7 mouse cellular contexts compared by ENCODE assay signal in the genomic region with DNA sequence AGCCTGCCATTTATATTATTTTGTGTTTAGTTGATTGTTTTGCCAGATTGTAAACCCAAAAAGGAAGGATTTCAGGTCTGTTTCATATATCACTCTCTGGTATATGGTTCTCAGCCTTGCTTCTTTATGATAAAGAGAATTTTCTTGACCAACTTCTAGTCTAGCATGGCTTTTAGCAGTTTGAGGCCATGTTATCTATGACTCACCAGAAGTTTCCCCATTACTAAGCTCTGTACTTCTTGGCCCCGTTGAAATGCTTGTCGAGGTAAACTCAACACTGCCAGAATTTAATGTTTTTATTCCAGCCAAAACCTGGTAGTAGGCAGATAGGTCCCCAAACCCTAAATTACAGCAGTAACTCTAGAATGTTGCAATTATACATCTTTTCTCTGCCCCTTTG. TPM values are rescaled to one million over a fixed set of nuclear protein-coding genes. Genes with fewer than 3 reads are reported as not detected.
DNase-seq lines count a peak whose midpoint lies in the region; ATAC-seq and TF ChIP-seq lines count a peak whose summit lies in the region.

No protein-coding gene starts in this region.

- H3K27me3 ChIP-seq in lung, postnatal 0 days (replicated peaks; ENCODE audit: insufficient read depth, low read length), result no peaks in the 10 kb centered on the region
- no peaks in the 10 kb centered on the region for H3K27me3 ChIP-seq in forebrain, embryonic 11.5 days (ENCODE audit: control insufficient read depth, insufficient read depth, low read length)
- H3K27me3 ChIP-seq in limb, embryonic 12.5 days, result no peaks in the 10 kb centered on the region; the same call in 1 of the 2 replicates
- 0 out of 2 replicates have a peak, but pooled peaks cover 4% of the 10 kb centered on the region for H3K27me3 ChIP-seq in neural tube, embryonic 15.5 days (replicated peaks)

- peaks cover 11% of the 10 kb centered on the region; the same call in 1 of the 2 replicates for H3K4me1 ChIP-seq in lung, postnatal 0 days (ENCODE audit: insufficient read depth, low read depth, low read length)
- H3K4me1 ChIP-seq in forebrain, embryonic 11.5 days (replicated peaks; ENCODE audit: control insufficient read depth, insufficient read depth, low read length), result peaks cover 3% of the 10 kb centered on the region; the same call in 1 of the 2 replicates
- H3K4me1 ChIP-seq in limb, embryonic 12.5 days (replicated peaks), result peaks cover 25% of the 10 kb centered on the region
- H3K4me1 ChIP-seq in neural tube, embryonic 15.5 days, result peaks cover 52% of the 10 kb centered on the region

- no peak overlapping the region; the same call in 1 of the 2 replicates for H3K4me3 ChIP-seq in lung, postnatal 0 days (ENCODE audit: low read depth, low read length)
- no peak overlapping the region for H3K4me3 ChIP-seq in forebrain, embryonic 11.5 days (ENCODE audit: low read depth, low read length)
- peak overlapping the region; percentile 97 for H3K4me3 ChIP-seq in limb, embryonic 12.5 days (replicated peaks)
- H3K4me3 ChIP-seq in neural tube, embryonic 15.5 days (replicated peaks), result peak overlapping the region; percentile 69

- H3K27ac ChIP-seq in lung, postnatal 0 days (ENCODE audit: low read length), result no peak overlapping the region
- H3K27ac ChIP-seq in forebrain, embryonic 11.5 days (ENCODE audit: low read depth, low read length), result no peak overlapping the region
- no peak overlapping the region for H3K27ac ChIP-seq in limb, embryonic 12.5 days
- H3K27ac ChIP-seq in neural tube, embryonic 15.5 days (replicated peaks), result peak overlapping the region; percentile 75

- DNase-seq in lung, postnatal 0 days (ENCODE audit: low spot score), result peak; percentile 18
- no peak for DNase-seq in lung, postnatal 25 days (ENCODE audit: low spot score)
- no peak for DNase-seq in forebrain, embryonic 11.5 days (ENCODE audit: low spot score)
- no peak for DNase-seq in layer of hippocampus, adult 9-11 months
- no peak for DNase-seq in layer of hippocampus, postnatal 14 days (ENCODE audit: low spot score in 2 of 2)

- no peak overlapping the region for H3K9ac ChIP-seq in lung, postnatal 0 days (replicated peaks; ENCODE audit: low read depth)
- no peak overlapping the region for H3K9ac ChIP-seq in forebrain, embryonic 11.5 days (ENCODE audit: low read length)
- H3K9ac ChIP-seq in limb, embryonic 12.5 days (replicated peaks), result no peak overlapping the region
- no peak overlapping the region for H3K9ac ChIP-seq in neural tube, embryonic 15.5 days (replicated peaks)

- H3K9me3 ChIP-seq in lung, postnatal 0 days (ENCODE audit: low read length), result no peaks in the 10 kb centered on the region
- no peaks in the 10 kb centered on the region for H3K9me3 ChIP-seq in forebrain, embryonic 11.5 days (ENCODE audit: control insufficient read depth, low read length)
- no peaks in the 10 kb centered on the region for H3K9me3 ChIP-seq in limb, embryonic 12.5 days
- no peaks in the 10 kb centered on the region for H3K9me3 ChIP-seq in neural tube, embryonic 15.5 days (replicated peaks)

- no peak for TF ChIP-seq CTCF in lung, postnatal 0 days (IDR thresholded peaks at IDR 0.05)

- H3K4me2 ChIP-seq in lung, postnatal 0 days (replicated peaks; ENCODE audit: low read depth, low read length), result peak overlapping the region; percentile 84; the same call in 1 of the 2 replicates
- H3K4me2 ChIP-seq in forebrain, embryonic 11.5 days (ENCODE audit: low read depth, low read length, severe bottlenecking), result peak overlapping the region; percentile 66; the same call in 1 of the 2 replicates
- H3K4me2 ChIP-seq in limb, embryonic 12.5 days, result peak overlapping the region; percentile 90
- H3K4me2 ChIP-seq in neural tube, embryonic 15.5 days, result peak overlapping the region; percentile 86

- TF ChIP-seq EP300 in lung, postnatal 0 days (IDR thresholded peaks at IDR 0.05), result no peak

- 63% methylated on average over 2 of the region's 2 CpGs for WGBS in lung, postnatal 0 days
- WGBS in forebrain, embryonic 11.5 days, result 69% methylated on average over 2 of the region's 2 CpGs
- WGBS in limb, embryonic 12.5 days, result 57% methylated on average over 2 of the region's 2 CpGs
- WGBS in neural tube, embryonic 15.5 days, result 62% methylated on average over 2 of the region's 2 CpGs

- H3K36me3 ChIP-seq in lung, postnatal 0 days (ENCODE audit: insufficient read depth, low read length), result no peaks in the 10 kb centered on the region
- H3K36me3 ChIP-seq in forebrain, embryonic 11.5 days (ENCODE audit: control insufficient read depth, insufficient read depth, low read length), result no peaks in the 10 kb centered on the region
- peaks cover 9% of the 10 kb centered on the region; the same call in 1 of the 2 replicates for H3K36me3 ChIP-seq in limb, embryonic 12.5 days
- no peaks in the 10 kb centered on the region for H3K36me3 ChIP-seq in neural tube, embryonic 15.5 days

- ATAC-seq in lung, postnatal 0 days, result no peak
- ATAC-seq in forebrain, embryonic 11.5 days (replicated peaks; ENCODE audit: low FRiP score), result no peak
- ATAC-seq in limb, embryonic 12.5 days (ENCODE audit: insufficient number of reproducible peaks, insufficient read depth, low FRiP score, low TSS enrichment, low read depth), result no peak
- ATAC-seq in neural tube, embryonic 15.5 days (ENCODE audit: low FRiP score), result no peak

RNA-seq across cellular contexts. Expression of a gene that starts 0.8 kb away (rescaled TPM):
- polyA plus RNA-seq in lung, postnatal 0 days (2015; fragmentation: Nextera tagmentation; extraction: Ambion mirVana), result 22.7 and 24.1 TPM in 2 replicates
- polyA plus RNA-seq in forebrain, embryonic 11.5 days (2014; fragmentation: Nextera tagmentation; extraction: Ambion mirVana), result 44.5 and 45.3 TPM in 2 replicates
- polyA plus RNA-seq in limb, embryonic 12.5 days (2016; fragmentation: Nextera tagmentation; extraction: Ambion mirVana), result 35.5 and 37.9 TPM in 2 replicates
- 35.7 and 36.6 TPM in 2 replicates for polyA plus RNA-seq in neural tube, embryonic 15.5 days (2015; fragmentation: Nextera tagmentation; extraction: Ambion mirVana)
- total RNA-seq in layer of hippocampus, postnatal 14 days (2021), result 10 to 100 TPM; 47.2 to 49.3 TPM

RNA-seq across cellular contexts. Expression of a gene that starts 3.6 kb away (rescaled TPM):
- polyA plus RNA-seq in lung, postnatal 0 days (2015; fragmentation: Nextera tagmentation; extraction: Ambion mirVana), result 38.8 and 40.2 TPM in 2 replicates
- 86.1 and 90.8 TPM in 2 replicates for polyA plus RNA-seq in forebrain, embryonic 11.5 days (2014; fragmentation: Nextera tagmentation; extraction: Ambion mirVana)
- polyA plus RNA-seq in limb, embryonic 12.5 days (2016; fragmentation: Nextera tagmentation; extraction: Ambion mirVana), result 80.7 and 82.7 TPM in 2 replicates
- 39.5 and 42.8 TPM in 2 replicates for polyA plus RNA-seq in neural tube, embryonic 15.5 days (2015; fragmentation: Nextera tagmentation; extraction: Ambion mirVana)
- total RNA-seq in layer of hippocampus, postnatal 14 days (2021), result 10 to 100 TPM; 24.0 to 29.1 TPM

Comparison
In these comparisons a context has a peak if more than half of its experiments do, and no peak if none do; other contexts are left out.
1. H3K4me3 ChIP-seq: peak in limb, embryonic 12.5 days (single experiment) and neural tube, embryonic 15.5 days (single experiment); none in lung, postnatal 0 days (single experiment) and forebrain, embryonic 11.5 days (single experiment).
2. Peak in every context shown above with its lines, with median percentiles within 50 percentile points of each other: H3K4me2 ChIP-seq.